Mouse (Mus musculus) gastrocnemius, postnatal 14 days (tissue): ENCODE data around the gene Fads1. TPM values are rescaled to one million over a fixed set of nuclear protein-coding genes. Genes with fewer than 3 reads are reported as not detected.
"Not testable (repeated sequence)": the region's sequence is repeated elsewhere in the genome, so short reads cannot be mapped to it uniquely, and the experiment has no call there.

Source experiments
- DNase-seq: peaks from one replicate; pipeline ENCODE4 v3.0.0; 2021; ENCODE audit warnings: mixed read lengths
- intact Hi-C: fragments of 180-260 bp; cut with DNase I; formaldehyde crosslinking; loops from one replicate; pipeline ENCODE4 v1.15.1; 2025; ENCODE audit warnings: low total_unique reads
- long read RNA-seq, 2 experiments: library from polyadenylated mRNA; stranded (forward); transcript quantifications; one replicate each; pipeline ENCODE4 v2.0.0; 2021
- total RNA-seq, 2 experiments: library from RNA; stranded (reverse); gene quantifications; 2 replicates each; pipeline ENCODE4 v1.2.3; 2021

The Fads1 gene
- total RNA-seq, result 10 to 100 TPM; 10.5 to 16.5 TPM
- long read RNA-seq, experiment 1, partial matches to known transcripts, result 2 of 6 reads
- long read RNA-seq, experiment 1, other reads (novel, unspliced or antisense), result 0 of 6 reads
- long read RNA-seq, experiment 2, partial matches to known transcripts, result 1 of 9 reads
- long read RNA-seq, experiment 2, other reads (novel, unspliced or antisense), result 6 of 9 reads

DNA sequence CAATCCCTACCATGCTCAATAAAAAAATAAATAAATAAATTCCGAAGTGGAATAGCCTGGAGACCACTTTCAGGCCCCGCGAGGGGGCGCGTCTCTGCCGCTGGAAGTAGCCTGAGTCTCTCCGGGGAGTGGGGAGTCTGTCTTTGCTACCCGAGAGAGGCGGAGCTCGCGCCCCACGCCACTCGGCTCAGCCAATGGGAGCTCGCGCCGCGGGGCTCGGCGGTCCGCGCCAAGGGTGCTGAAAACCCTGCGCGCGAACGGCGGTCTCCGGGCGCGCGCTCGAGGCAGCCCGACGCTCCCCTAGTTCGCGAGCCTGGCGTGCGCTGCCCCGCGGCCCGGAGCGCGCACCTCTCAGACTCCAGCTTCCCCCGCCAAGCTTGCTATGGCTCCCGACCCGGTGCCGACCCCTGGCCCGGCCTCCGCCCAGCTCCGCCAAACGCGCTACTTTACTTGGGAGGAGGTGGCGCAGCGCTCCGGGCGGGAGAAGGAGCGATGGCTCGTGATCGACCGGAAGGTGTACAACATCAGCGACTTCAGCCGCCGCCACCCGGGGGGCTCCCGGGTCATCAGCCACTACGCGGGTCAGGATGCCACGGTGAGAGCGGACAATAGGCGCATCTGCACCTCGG lies at the start of gene Fads1:
TSS of gene Fads1 (plus strand) at position 219 of the 629 bp plus-strand sequence.
- DNase-seq, result peak; percentile 94
- intact Hi-C loops, result no loop called here

DNA sequence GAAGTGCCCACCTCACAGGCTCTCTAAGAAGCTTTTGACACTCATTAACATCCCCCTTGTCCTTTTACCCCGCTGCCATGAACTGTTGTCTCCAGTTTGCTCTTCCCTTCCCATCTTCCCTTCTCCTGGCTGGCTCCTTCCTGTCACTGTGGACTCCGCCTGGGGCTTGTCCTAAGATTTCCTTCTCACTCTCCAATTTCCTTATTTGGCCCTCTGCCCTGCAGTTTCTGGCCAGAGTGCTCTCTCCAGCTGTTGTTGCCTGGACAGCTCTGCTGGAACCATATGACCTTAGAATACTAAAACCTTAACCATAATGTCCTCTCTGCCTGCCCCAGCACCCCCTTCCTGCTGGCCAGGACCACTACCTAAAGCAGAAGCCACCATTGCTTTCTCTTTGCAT lies 48.0 kb upstream of the Fads1 start:
- intact Hi-C loops, result no loop called here
- DNase-seq, result peak; percentile 84

DNA sequence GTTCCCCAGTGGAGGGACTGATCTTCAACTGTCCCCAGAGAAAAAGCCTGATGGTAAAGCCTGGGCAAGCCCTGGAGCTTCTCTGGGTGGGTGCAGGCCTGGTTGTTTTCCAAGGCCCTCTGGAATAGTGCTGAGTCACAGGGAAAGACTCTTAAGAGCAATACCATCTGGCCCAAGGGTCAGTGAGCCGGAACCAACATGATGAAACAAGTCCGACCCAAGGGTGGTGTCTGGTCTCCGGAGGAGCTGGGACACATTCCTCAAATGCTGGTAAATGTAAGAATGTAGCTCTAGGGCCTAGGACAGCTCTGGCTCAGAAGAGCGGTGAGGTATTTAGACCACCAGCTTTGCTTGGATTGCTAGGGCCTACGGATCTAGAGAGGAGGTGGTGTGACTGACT lies 45.3 kb upstream of the Fads1 start:
- intact Hi-C loops, result no loop called here
- DNase-seq, result no peak

DNA sequence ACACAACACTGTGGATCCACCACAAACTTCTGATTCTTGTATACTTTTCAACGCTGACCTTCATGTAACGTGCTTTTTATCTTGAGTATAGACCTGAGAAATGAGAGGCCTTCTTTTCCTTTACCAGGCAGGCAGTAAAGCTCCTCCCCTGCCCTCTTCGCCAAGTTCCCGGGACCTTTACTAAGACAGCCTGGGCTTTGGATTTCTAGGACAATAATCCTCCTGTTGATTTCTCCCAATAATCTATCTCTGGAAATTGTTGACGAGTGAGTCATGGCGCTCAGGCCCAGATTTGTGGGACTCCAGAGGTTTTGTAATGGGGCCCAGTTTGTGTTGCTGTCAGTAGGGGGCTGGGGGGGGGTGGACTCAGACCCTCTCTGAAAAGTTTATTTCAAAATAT lies 43.0 kb upstream of the Fads1 start:
- intact Hi-C loops, result no loop called here
- no peak for DNase-seq

DNA sequence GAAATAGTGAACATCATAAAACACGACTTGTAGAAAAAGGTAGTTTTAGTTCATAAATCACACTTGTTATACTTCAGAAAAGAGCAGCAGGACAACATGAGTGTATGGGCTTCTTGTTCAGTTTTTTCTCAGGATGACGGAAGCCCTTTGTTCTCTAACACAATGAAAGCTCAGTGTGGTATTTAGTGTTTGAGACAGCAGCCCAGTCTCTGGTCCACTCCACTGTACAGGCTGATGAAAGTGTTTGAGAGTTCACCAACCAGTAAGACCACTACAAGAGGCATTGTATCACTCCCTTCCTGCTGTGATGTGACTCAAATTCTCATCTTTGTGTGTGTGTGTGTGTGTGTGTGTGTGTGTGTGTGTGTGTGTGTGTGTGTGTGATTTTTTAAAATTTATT lies 39.0 kb upstream of the Fads1 start:
- DNase-seq, result no peak
- intact Hi-C loops, result no loop called here

DNA sequence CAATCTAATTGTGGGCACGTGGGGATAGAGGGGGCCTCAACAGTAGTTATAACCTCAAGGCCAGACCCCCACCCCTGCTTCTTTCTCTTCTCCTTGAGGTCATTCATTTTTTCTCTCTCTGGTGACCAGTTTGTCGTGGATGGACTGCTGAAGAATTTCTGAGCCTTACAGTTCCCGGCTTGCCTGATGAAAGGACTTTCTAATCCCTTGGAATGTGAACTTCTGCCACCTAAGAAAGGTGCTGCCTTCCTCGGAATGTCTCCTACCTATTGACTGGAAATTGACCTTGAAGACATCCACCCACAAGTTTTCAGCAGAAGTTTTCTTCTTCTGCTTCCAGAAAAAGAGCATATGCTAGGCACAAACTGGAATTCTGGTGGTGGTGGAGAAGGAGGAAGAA lies 38.2 kb upstream of the Fads1 start:
- DNase-seq, result no peak
- intact Hi-C loops, result no loop called here

DNA sequence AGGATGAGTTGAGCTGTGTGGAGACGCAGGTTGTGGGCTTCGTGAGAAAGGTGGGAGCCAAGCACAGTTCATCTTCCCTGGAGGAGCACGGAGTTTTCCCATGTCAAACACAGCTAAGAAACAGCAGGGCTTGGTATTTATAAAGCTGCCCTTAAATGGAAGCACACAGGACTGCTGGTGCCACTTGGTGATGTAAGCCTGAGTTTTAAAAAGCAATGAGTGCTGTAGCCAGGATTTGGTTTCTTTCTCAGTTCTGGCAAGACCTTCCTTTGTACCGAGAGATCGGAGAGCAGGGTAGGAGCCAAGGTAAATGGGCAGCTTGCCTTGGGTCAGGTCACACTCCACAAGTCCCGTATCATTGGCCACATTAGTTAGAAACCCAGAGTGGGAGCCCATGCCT lies 34.1 kb upstream of the Fads1 start:
- intact Hi-C loops, result no loop called here
- no peak for DNase-seq

DNA sequence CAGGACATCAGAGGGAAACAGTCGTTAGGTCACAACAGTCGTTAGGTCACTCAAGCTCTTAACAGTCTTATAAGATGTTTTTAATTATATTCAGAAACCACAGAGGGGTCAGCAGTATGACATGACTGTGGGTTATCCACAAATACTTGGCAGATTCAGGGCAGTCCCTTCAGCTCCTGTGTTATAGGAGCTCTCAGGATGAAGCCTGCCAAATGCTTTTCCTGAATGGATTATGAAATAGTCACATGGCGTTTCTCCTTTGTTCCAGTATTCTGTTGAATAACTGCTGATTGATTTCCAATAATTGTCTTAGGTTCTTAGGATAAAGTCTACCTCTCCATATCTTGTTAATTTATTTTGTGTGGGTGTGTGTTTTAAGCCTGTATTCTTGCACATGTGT lies 33.5 kb upstream of the Fads1 start:
- intact Hi-C loops, result no loop called here
- no peak for DNase-seq

DNA sequence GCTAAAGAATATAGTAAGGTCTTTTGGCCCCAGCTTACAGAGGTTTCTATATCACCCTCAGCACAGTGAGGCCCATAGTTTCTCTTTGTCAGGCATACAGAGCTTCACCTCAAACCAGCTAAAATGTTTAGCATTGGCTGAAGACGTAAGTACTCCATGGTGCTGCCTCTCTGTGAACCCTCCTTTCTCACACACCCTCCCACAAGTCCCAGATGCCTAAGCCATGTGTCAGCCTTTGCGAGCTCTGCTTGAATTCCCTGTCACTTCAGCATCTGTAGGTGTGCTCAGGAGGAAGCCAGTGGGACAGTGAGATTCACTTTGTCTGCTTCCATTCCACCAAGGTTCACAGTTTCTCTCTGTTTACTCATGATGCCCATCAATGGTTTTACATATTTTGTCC lies 25.0 kb upstream of the Fads1 start:
- intact Hi-C loops, result no loop called here
- no peak for DNase-seq

DNA sequence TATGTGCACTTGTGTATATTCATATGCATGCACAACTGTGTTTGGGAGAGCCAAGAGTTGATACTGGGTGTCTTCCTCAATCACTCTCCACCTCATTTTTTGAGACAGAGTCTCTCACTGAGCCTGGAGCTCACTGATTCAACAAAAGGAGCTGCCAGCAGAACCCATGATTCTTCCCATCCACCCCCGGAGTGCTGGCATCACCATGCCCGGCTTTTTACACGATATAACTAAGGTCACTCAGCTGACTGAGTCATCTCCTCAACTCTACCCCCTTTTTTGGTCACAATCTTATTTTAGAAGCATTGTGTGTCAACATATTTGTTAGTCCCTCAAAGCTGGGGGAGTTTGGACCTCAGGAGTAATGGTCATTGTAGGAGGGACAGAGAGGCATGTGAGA lies 18.8 kb upstream of the Fads1 start:
- intact Hi-C loops, result no loop called here
- DNase-seq, result no peak

DNA sequence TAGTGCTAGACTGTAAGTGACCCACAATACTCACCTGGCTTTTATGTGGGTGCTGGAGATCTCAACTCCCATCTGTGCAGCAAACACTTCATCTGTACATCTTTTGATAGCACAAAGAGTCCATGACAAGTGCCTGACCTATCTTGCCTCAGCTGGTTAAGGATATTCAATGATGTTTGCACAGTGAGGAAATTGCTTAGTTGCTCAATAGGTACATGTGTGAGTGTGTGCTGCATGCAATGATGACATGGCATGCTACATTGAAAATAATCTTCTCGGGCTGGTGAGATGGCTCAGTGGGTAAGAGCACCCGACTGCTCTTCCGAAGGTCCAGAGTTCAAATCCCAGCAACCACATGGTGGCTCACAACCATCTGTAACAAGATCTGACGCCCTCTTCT lies 16.8 kb upstream of the Fads1 start:
- DNase-seq, intact Hi-C loops: not testable (repeated sequence)

DNA sequence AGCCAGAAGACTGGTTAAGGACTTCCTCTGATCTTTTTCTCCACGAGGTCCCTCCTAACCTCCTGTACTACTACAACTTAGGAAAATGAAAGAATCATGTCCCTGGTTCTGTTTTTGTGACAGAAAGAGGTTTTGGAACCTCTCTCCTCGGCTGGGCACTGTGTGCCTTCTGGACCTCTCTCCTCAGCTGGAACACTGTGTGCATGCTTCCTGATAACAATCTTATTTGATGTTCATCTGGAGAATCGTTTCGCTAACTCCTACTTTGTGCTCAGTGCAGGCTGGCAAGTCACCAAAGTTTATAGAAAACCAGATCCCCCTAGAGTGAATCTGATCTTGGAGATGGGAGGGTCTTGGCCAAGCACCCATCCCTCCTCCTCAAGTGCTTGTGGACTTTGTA lies 15.6 kb upstream of the Fads1 start:
- DNase-seq, result no peak
- intact Hi-C loops, result no loop called here

DNA sequence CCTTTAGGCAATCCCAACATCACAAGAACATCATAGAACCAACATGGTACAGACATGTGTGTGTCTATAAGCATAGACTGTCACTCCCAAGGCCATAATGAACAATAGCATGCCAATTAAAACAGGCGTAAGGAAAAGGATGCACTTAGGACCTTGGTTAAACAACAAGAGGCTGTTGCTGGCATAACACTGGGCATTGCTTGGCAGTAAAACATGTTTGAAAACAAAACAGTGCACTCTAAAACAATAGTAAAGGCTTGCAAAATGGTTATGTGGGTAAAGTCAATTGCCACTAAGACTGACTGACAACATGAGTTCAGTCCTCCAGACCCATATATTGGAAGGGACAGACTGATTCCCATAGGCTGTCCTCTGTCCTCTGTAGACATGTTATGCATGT lies 14.7 kb upstream of the Fads1 start:
- DNase-seq, result no peak
- intact Hi-C loops, result no loop called here

DNA sequence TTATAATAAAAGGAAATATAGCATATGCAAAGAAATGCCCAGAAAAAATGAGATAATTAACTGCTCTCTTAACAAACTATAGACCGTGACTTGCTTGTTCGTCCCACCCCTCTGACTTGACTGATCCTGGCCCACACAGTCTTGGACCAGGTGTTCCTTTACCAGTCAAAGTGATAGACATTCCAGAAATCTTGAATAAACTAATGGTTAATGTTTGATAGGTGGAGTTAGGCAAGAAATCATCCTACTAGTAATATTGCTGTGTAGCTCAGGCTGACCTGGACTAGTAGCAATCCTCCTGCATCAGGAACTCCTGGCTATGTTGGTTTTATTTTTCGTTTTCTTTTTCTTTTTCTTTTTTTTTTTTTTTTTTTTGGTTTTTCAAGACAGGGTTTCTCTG lies 14.2 kb upstream of the Fads1 start:
- DNase-seq, result no peak
- intact Hi-C loops, result no loop called here

DNA sequence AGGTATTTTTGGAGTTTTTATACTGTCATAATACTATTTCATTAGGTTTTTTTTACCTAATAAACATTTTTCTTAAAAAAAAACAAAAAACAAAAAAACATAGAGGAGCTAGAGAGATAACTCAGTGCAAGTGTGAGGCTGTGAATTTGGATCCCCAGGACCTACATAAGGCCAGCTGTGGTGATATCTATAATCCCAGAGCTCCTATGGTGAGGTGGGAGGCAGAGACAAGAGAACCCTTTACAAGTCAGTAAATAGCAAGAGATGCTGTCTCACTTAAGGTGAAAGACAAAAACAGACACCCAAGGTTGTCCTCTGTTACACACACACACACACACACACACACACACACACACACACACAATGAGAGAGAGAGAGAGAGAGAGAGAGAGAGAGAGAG lies 13.5 kb upstream of the Fads1 start:
- DNase-seq, result no peak
- intact Hi-C loops, result no loop called here

DNA sequence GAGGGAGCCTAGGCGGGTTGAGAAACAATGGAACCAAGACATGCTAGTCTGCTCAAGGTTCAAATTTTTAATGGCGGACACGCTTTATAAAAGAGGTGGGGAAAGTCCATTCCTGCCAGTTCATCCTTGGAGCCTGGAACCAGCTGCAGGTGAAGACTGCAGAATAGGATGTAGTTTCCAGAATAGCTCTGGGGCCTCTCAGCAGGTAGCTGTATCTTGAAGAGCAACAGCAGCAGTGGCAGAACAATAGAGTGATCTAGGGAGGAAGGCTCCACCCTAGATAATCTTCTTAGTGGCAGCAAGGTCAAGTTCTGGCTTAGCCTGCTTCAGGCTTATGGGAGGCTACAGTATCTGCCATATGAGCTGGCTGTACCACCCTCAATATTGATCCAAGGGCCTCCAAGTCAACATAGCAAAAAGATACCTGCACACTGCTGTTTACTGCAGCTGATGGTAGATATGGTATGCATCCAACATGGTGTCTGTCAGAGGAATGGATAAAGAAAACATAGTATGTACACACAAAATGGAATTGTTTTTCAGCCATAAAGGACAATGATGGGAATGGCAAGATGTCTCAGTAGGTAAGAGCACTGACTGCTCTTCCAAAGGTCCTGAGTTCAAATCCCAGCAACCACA lies 12.9 kb upstream of the Fads1 start:
- intact Hi-C loops, DNase-seq: not testable (repeated sequence)

DNA sequence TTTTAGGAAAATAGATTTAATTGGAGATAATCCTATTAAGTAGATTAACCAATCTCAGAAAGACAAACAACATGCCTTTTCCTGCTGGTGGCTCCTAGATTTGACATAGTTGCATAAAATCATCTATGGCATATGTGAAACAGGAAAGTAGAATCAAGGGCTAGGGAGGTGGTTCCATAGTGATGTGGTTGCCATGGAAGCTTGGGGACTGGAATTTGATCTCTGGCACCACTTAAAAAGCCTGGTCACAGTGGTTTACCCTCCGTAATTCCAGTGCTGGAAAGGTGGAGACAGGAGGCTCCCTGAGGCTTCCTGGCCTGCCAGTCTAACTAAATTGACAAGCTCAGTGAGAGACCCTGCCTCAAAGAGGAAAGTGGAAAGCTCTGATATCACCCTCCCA lies 12.2 kb upstream of the Fads1 start:
- intact Hi-C loops, result no loop called here

DNA sequence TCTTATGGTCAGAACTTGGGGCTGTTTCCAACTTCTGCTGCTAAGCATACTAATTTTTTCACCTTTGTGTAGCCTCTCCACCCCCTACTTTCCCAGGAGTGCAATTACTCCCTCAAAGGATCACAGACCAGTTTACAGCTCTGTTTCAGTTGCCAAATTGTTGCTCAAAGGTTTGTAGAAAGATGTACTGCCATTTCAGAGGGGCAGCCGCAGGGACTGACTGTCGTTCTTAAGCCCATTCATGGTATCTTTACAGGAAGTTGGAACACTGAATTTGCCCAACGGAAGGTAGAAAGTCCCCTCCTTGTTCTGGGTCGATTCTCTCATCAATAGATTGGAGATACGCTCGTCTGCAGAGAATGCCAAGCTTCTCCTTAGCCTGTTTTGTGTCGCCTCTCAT lies 11.3 kb upstream of the Fads1 start:
- intact Hi-C loops, result no loop called here
- DNase-seq, result no peak

More for the DNA sequence above, 12.2 kb upstream of the Fads1 start:
- DNase-seq, result no peak

DNA sequence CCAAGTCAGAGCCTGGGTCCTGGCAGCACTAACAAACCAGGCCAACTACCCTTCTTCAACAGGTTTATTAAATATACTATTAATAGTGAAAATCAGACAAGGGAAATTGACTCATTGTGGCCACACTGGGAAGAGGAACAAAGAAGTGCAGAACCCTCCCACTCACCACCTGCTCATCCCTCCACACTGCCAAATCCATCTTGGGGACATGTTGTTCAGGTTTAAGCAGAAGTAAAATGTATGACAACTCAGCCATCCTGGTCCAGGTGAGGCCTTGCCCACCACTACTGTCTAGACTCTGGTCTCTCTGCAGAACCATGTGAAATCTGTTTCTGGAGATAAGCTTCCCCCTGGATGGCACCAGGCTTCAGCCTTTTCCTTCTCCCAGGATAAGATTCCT lies 10.8 kb upstream of the Fads1 start:
- intact Hi-C loops, result no loop called here
- DNase-seq, result no peak

DNA sequence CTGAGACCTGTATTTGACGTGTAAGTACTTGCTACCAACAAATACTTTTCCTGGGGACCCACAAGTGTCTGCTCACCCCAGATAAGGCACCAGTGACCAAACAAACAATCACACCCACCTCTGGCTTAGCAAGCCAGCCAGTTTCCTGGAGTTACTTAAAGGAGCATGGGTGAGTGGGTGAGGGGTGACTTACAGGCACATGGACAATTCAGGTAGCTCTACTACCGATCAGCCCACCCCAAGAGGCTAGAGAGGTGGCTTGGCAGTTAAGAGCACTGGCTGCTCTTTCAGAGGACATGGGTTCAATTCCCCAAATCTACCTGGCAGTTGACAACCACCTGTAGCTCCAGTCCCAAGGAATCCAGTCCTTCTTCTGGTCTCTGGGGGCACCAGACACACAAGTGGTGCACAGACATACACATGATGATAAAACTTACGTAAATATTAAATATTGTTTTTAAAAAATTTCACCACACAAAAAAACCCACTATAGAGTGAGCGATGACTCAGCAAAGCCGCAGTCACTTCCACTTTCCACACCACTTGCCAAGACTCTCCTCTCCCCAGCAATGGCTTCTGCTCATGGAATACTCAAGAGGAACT lies 9.5 kb upstream of the Fads1 start:
- DNase-seq, result no peak
- intact Hi-C loops, result no loop called here
